Mouse (Mus musculus) ovary, adult 10 weeks (tissue): ENCODE measurements around the gene Lyar. TPM values are rescaled to one million over a fixed set of nuclear protein-coding genes. Genes with fewer than 3 reads are reported as not detected.

Experiments used
- polyA plus RNA-seq: library from polyadenylated mRNA; stranded (reverse); fragments of 350-450 nt; fragmentation: Illumina TruSeq; extraction: RNeasy Lipid Tissue Mini Kit (QIAGEN cat#74804); gene quantifications from one replicate; pipeline ENCODE4 v1.2.3, GENCODE M21; 2014

Lyar gene
- 65.0 TPM for polyA plus RNA-seq

DNA sequence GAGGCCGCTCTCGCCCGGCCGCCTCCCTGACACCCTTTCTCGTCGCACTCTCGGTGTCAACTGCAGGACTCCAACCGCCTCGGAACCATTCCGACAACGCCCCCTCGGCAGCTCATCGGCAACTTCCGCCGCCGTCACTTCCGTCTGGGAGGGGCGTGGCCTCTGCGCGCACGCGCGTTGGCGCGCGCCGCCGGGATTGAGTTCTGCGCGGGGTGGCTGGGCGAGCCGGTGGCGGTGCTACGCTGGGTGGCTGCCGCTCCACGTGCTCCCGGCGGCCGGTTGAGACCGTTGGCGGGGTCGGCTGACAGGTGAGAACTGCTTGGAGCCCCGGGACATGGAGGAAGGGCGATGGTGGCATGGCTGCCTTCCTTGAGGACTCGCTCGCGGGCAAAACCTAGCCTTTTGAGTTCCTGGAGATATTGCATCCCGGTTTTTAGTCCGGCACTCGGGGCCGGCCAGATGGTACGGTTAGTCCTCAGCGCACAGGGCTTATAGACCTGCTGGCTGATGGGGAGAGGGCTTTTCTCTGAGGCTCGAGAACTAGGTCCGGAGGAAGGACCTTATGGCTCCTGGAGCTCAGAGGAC, at the start of gene Lyar, which contains the start of gene Zbtb49:
Lyar (plus strand) TSS at position 143 of the 585 bp plus-strand sequence.
Zbtb49 (minus strand) TSS at position 130 of the 585 bp plus-strand sequence.

DNA sequence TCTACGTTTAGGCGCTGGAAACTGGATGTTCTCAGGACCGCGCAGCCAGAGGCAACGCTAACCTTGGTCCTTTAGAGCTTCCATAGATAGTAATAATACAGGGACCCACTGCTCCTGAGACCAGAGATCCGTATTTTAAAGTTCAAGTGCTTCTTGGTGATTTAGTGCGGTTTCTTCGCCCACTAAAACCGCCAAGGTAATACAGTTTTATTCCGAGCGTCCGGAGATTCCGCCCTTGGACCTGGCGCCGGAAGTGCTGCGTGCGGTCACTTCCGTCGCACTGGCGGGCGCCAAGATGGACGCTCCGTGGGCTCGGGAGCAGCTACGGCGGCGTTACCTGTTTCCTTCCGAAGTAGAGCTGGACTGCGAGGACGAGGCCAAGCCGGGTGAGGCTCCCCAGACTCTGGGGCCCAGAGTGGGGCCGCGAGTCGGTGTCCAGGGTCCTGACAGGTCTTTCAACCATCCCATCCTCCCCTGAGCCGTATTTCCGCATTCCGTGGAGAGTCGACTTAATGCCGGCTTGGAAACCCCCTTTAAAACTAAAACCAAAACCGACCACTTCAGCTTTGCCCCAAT, 39.9 kb downstream of the Lyar start, which contains the start of gene Tmem128:
Tmem128 (plus strand) TSS at position 79 of the 576 bp plus-strand sequence.

GRCm38 (mm10) chr5:38275771-38276170, 55.5 kb downstream of the Lyar start, which contains the start of gene Otop1:
Gene Otop1, plus strand, starts transcription at chr5:38275972.

Other genes with a start within 250 kb of the Lyar start
- 50.5 TPM for gene Stx18, start 181.7 kb upstream of the Lyar start, polyA plus RNA-seq
- 8.1 TPM for gene Nsg1, start 60.6 kb upstream of the Lyar start, polyA plus RNA-seq
- gene Zbtb49, start within 50 bp of the Lyar start, polyA plus RNA-seq = 2.2 TPM
- gene Tmem128, start 39.7 kb downstream of the Lyar start, polyA plus RNA-seq = 74.3 TPM
- 0.80 TPM for gene Otop1, start 55.5 kb downstream of the Lyar start, polyA plus RNA-seq
- gene Drd5, start 98.9 kb downstream of the Lyar start, polyA plus RNA-seq = not detected